In the genomic region with DNA sequence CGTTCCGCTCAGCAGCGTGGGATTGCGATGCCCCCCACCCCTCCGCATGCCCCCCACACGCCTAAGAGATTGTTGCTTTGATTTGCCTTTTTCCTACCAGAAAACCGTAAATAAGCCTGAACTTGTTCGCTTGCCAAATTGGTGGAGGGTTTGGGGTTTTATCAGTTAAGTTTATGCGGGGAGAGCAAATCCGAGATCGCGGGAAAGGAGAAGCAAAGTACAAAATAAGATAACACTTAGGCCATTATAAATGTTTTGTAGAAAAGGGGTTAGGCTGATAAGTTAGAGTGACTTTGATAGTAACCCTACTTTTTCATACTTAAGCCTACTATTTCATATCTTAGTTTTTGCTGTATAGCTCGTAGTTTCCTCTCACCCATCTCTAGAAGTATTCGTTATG, we compare ENCODE assay signal across 8 mouse cellular contexts. TPM values are rescaled to one million over a fixed set of nuclear protein-coding genes. Genes with fewer than 3 reads are reported as not detected.
DNase-seq lines count a peak whose midpoint lies in the region; ATAC-seq lines count a peak whose summit lies in the region.

No protein-coding gene starts in this region.

- 24% methylated on average over 14 of the region's 14 CpGs for WGBS in kidney, embryonic 14.5 days
- 27% methylated on average over 14 of the region's 14 CpGs for WGBS in hindbrain, embryonic 12.5 days
- 36% methylated on average over 14 of the region's 14 CpGs for WGBS in midbrain, embryonic 12.5 days

- H3K9ac ChIP-seq in kidney, embryonic 14.5 days (ENCODE audit: low read depth, low read length) = peak overlapping the region; percentile 66
- peak overlapping the region; percentile 59 for H3K9ac ChIP-seq in hindbrain, embryonic 12.5 days
- peak overlapping the region; percentile 58 for H3K9ac ChIP-seq in midbrain, embryonic 12.5 days (replicated peaks)

- H3K4me2 ChIP-seq in kidney, embryonic 14.5 days (replicated peaks; ENCODE audit: low read depth, low read length) = peak overlapping the region; percentile 52
- peak overlapping the region; percentile 50 for H3K4me2 ChIP-seq in hindbrain, embryonic 12.5 days (replicated peaks)
- peak overlapping the region; percentile 56 for H3K4me2 ChIP-seq in midbrain, embryonic 12.5 days (replicated peaks)

- no peaks in the 10 kb centered on the region for H3K27me3 ChIP-seq in kidney, embryonic 14.5 days (ENCODE audit: control insufficient read depth, insufficient read depth, low read length)
- H3K27me3 ChIP-seq in hindbrain, embryonic 12.5 days = peaks cover 54% of the 10 kb centered on the region
- peaks cover 58% of the 10 kb centered on the region for H3K27me3 ChIP-seq in midbrain, embryonic 12.5 days

- no peaks in the 10 kb centered on the region for H3K4me1 ChIP-seq in kidney, embryonic 14.5 days (ENCODE audit: control insufficient read depth, insufficient read depth, low read length)
- H3K4me1 ChIP-seq in hindbrain, embryonic 12.5 days = peaks cover 7% of the 10 kb centered on the region
- peaks cover 12% of the 10 kb centered on the region for H3K4me1 ChIP-seq in midbrain, embryonic 12.5 days

- peak overlapping the region; percentile 54 for H3K4me3 ChIP-seq in kidney, embryonic 14.5 days (ENCODE audit: low read length)
- peak overlapping the region; percentile 50 for H3K4me3 ChIP-seq in hindbrain, embryonic 12.5 days
- H3K4me3 ChIP-seq in midbrain, embryonic 12.5 days = peak overlapping the region; percentile 53

- no peaks in the 10 kb centered on the region for H3K9me3 ChIP-seq in kidney, embryonic 14.5 days (ENCODE audit: control insufficient read depth, low read length)
- no peaks in the 10 kb centered on the region for H3K9me3 ChIP-seq in hindbrain, embryonic 12.5 days (replicated peaks)
- H3K9me3 ChIP-seq in midbrain, embryonic 12.5 days = no peaks in the 10 kb centered on the region

- DNase-seq in kidney, postnatal 36 days = no peak
- DNase-seq in R1 (ENCODE audit: low read depth, low spot score) (peak; percentile 1), adipocyte (ENCODE audit: low spot score) (no peak)
- DNase-seq in cerebellum, adult 9-11 months = no peak
- DNase-seq in layer of hippocampus, adult 18-20 months (ENCODE audit: low spot score in 2 of 2) = no peak

- H3K27ac ChIP-seq in kidney, embryonic 14.5 days (ENCODE audit: low read depth, low read length) = peak overlapping the region; percentile 85; the same call in 1 of the 2 replicates
- H3K27ac ChIP-seq in hindbrain, embryonic 12.5 days = no peak overlapping the region
- H3K27ac ChIP-seq in midbrain, embryonic 12.5 days (replicated peaks) = 0 out of 2 replicates have a peak overlapping the region, but pooled peaks have one; percentile 79

- ATAC-seq in kidney, embryonic 14.5 days (ENCODE audit: low FRiP score, low TSS enrichment) = no peak
- ATAC-seq in hindbrain, embryonic 12.5 days (ENCODE audit: low FRiP score) = no peak
- no peak for ATAC-seq in midbrain, embryonic 12.5 days (ENCODE audit: low FRiP score, low read depth)

- H3K36me3 ChIP-seq in kidney, embryonic 14.5 days (ENCODE audit: control insufficient read depth, insufficient read depth, low read length) = no peaks in the 10 kb centered on the region
- 0 out of 2 replicates have a peak, but pooled peaks cover 7% of the 10 kb centered on the region for H3K36me3 ChIP-seq in hindbrain, embryonic 12.5 days
- H3K36me3 ChIP-seq in midbrain, embryonic 12.5 days = 0 out of 2 replicates have a peak, but pooled peaks cover 5% of the 10 kb centered on the region

RNA-seq across cellular contexts. Expression of gene Smc1a, which starts 1.0 kb away (rescaled TPM):
- 64.5 and 115 TPM in 2 replicates for polyA plus RNA-seq in kidney, embryonic 14.5 days (2014; fragmentation: Nextera tagmentation; extraction: Ambion mirVana)
- polyA plus RNA-seq in hindbrain, embryonic 12.5 days (2016; fragmentation: Nextera tagmentation; extraction: Ambion mirVana) = 105 and 112 TPM in 2 replicates
- 118 and 128 TPM in 2 replicates for polyA plus RNA-seq in midbrain, embryonic 12.5 days (2016; fragmentation: Nextera tagmentation; extraction: Ambion mirVana)
- 10 to 100 TPM; 49.4 to 49.9 TPM for total RNA-seq in layer of hippocampus, adult 18-20 months (2021)

RNA-seq across cellular contexts. Expression of gene Ribc1, which starts 1.1 kb away (rescaled TPM):
- 4.3 and 4.8 TPM in 2 replicates for polyA plus RNA-seq in kidney, embryonic 14.5 days (2014; fragmentation: Nextera tagmentation; extraction: Ambion mirVana)
- 3.1 and 6.9 TPM in 2 replicates for polyA plus RNA-seq in hindbrain, embryonic 12.5 days (2016; fragmentation: Nextera tagmentation; extraction: Ambion mirVana)
- polyA plus RNA-seq in midbrain, embryonic 12.5 days (2016; fragmentation: Nextera tagmentation; extraction: Ambion mirVana) = 4.8 and 5.3 TPM in 2 replicates
- not detected for total RNA-seq in layer of hippocampus, adult 18-20 months (2021)

RNA-seq across cellular contexts. Expression of gene Hsd17b10, which starts 15.5 kb away (rescaled TPM):
- 231 and 241 TPM in 2 replicates for polyA plus RNA-seq in kidney, embryonic 14.5 days (2014; fragmentation: Nextera tagmentation; extraction: Ambion mirVana)
- 143 and 151 TPM in 2 replicates for polyA plus RNA-seq in hindbrain, embryonic 12.5 days (2016; fragmentation: Nextera tagmentation; extraction: Ambion mirVana)
- polyA plus RNA-seq in midbrain, embryonic 12.5 days (2016; fragmentation: Nextera tagmentation; extraction: Ambion mirVana) = 129 and 132 TPM in 2 replicates
- 10 to 100 TPM; 48.6 to 49.5 TPM for total RNA-seq in layer of hippocampus, adult 18-20 months (2021)
